Comparison of ENCODE assay signal across 8 mouse cellular contexts in genomic region chr14:25480916-25481666, GRCm38 (mm10). TPM values are rescaled to one million over a fixed set of nuclear protein-coding genes. Genes with fewer than 3 reads are reported as not detected.
DNase-seq lines count a peak whose midpoint lies in the region; ATAC-seq and TF ChIP-seq lines count a peak whose summit lies in the region.

No protein-coding gene starts in this region.

- H3K4me1 ChIP-seq in cerebellum, adult 2 months (ENCODE audit: control insufficient read depth, insufficient read depth, low read length), result peaks cover 79% of the 10 kb centered on the region
- peaks cover 57% of the 10 kb centered on the region for H3K4me1 ChIP-seq in heart, adult 2 months (ENCODE audit: control insufficient read depth, insufficient read depth, low read length)
- peaks cover 65% of the 10 kb centered on the region for H3K4me1 ChIP-seq in kidney, adult 2 months (ENCODE audit: control insufficient read depth, insufficient read depth, low read length)
- H3K4me1 ChIP-seq in lung, embryonic 16.5 days (replicated peaks; ENCODE audit: control insufficient read depth, insufficient read depth, low read length), result peaks cover 47% of the 10 kb centered on the region

- no peaks in the 10 kb centered on the region for H3K9me3 ChIP-seq in lung, embryonic 16.5 days (ENCODE audit: control insufficient read depth, low read length)

- DNase-seq in cerebellum, adult 2 months, result peak; percentile 62 to 67
- no peak for DNase-seq in cerebellum, postnatal 36 days
- DNase-seq in adrenal gland, postnatal 14 days, result peak; percentile 90
- peak; percentile 73 to 83 for DNase-seq in heart, adult 2 months
- peak; percentile 97 for DNase-seq in kidney, adult 2 months
- peak; percentile 55 to 66 for DNase-seq in spleen, postnatal 10 days (ENCODE audit: low spot score in 2 of 2)
- no peak for DNase-seq in left cerebral cortex, adult 18-20 months (ENCODE audit: low spot score in 2 of 2)

- intact Hi-C loops in heart, adult 2 months (cut with DNase I), result no loop called here

- peaks cover 2% of the 10 kb centered on the region; the same call in 1 of the 2 replicates for H3K36me3 ChIP-seq in heart, adult 2 months (ENCODE audit: control insufficient read depth, insufficient read depth, low read length)
- H3K36me3 ChIP-seq in kidney, adult 2 months (ENCODE audit: control insufficient read depth, insufficient read depth, low read length), result no peaks in the 10 kb centered on the region
- H3K36me3 ChIP-seq in lung, embryonic 16.5 days (ENCODE audit: control insufficient read depth, insufficient read depth, low read length), result no peaks in the 10 kb centered on the region

- H3K9ac ChIP-seq in heart, adult 2 months (ENCODE audit: low read depth, low read length), result peak overlapping the region; percentile 53
- peak overlapping the region; percentile 38; the same call in 1 of the 2 replicates for H3K9ac ChIP-seq in lung, embryonic 16.5 days (ENCODE audit: low read length)

- H3K27me3 ChIP-seq in cerebellum, adult 2 months (ENCODE audit: control insufficient read depth, insufficient read depth, low read length), result no peaks in the 10 kb centered on the region
- no peaks in the 10 kb centered on the region for H3K27me3 ChIP-seq in heart, adult 2 months (ENCODE audit: control insufficient read depth, insufficient read depth, low read length)
- no peaks in the 10 kb centered on the region for H3K27me3 ChIP-seq in kidney, adult 2 months (replicated peaks; ENCODE audit: control insufficient read depth, insufficient read depth, low read length)
- no peaks in the 10 kb centered on the region for H3K27me3 ChIP-seq in lung, embryonic 16.5 days (ENCODE audit: control insufficient read depth, insufficient read depth, low read depth, low read length)

- peak overlapping the region; percentile 57 for H3K27ac ChIP-seq in cerebellum, adult 2 months (ENCODE audit: insufficient read depth, low read length)
- H3K27ac ChIP-seq in heart, adult 2 months, result peak overlapping the region; percentile 90
- peak overlapping the region; percentile 88 for H3K27ac ChIP-seq in kidney, adult 2 months (ENCODE audit: insufficient read depth, low read depth, low read length)
- H3K27ac ChIP-seq in lung, embryonic 16.5 days (ENCODE audit: low read length), result peak overlapping the region; percentile 82

- peaks cover 7% of the 10 kb centered on the region for H3K79me2 ChIP-seq in heart, adult 2 months (replicated peaks; ENCODE audit: control insufficient read depth, insufficient read depth, low read length)

- H3K4me3 ChIP-seq in cerebellum, adult 2 months (replicated peaks; ENCODE audit: insufficient read depth, low read depth, low read length), result no peak overlapping the region
- H3K4me3 ChIP-seq in heart, adult 2 months, result peak overlapping the region; percentile 16; the same call in 1 of the 2 replicates
- no peak overlapping the region for H3K4me3 ChIP-seq in kidney, adult 2 months (ENCODE audit: insufficient read depth, low read depth, low read length)
- no peak overlapping the region for H3K4me3 ChIP-seq in lung, embryonic 16.5 days (ENCODE audit: low read length)

- TF ChIP-seq EP300 in heart, adult 2 months (IDR thresholded peaks at IDR 0.05; ENCODE audit: insufficient read depth, low read depth, low read length), result peak; percentile 71; the same call in 1 of the 2 replicates

- no peak for TF ChIP-seq CTCF in cerebellum, adult 2 months (IDR thresholded peaks at IDR 0.05; ENCODE audit: borderline replicate concordance, insufficient read depth, low read depth, low read length)
- TF ChIP-seq CTCF in heart, adult 2 months (IDR thresholded peaks at IDR 0.05), result no peak
- no peak for TF ChIP-seq CTCF in kidney, adult 2 months (conservative IDR thresholded peaks at IDR 0.05; ENCODE audit: insufficient read depth, insufficient read length, low read depth, low read length)

- peak; percentile 43 for ATAC-seq in lung, embryonic 16.5 days (ENCODE audit: low read depth)

- no peak for TF ChIP-seq POLR2A in cerebellum, adult 2 months (IDR thresholded peaks at IDR 0.05; ENCODE audit: borderline replicate concordance, insufficient read depth, low read length)
- TF ChIP-seq POLR2A in heart, adult 2 months (IDR thresholded peaks at IDR 0.05; ENCODE audit: insufficient read depth, low read depth, low read length), result 0 out of 2 replicates have a peak, but pooled peaks have one; percentile 31
- TF ChIP-seq POLR2A in kidney, adult 2 months (IDR thresholded peaks at IDR 0.05; ENCODE audit: low read depth, low read length), result no peak

- no peak overlapping the region for H3K4me2 ChIP-seq in lung, embryonic 16.5 days (ENCODE audit: low read depth, low read length)

- WGBS in cerebellum, adult 2 months, result 26% methylated on average over 20 of the region's 20 CpGs
- WGBS in heart, adult 2 months, result 13% methylated on average over 20 of the region's 20 CpGs
- 21% methylated on average over 20 of the region's 20 CpGs for WGBS in kidney, adult 2 months
- 28% methylated on average over 20 of the region's 20 CpGs for WGBS in lung, embryonic 16.5 days

RNA-seq across cellular contexts. Expression of gene Zmiz1, which starts 22.1 kb away (rescaled TPM):
- 63.7 and 72.5 TPM in 2 replicates for polyA plus RNA-seq in cerebellum, adult 2 months (2012; rRNA removed)
- 96.4 and 96.9 TPM in 2 replicates for total RNA-seq in adrenal gland, postnatal 14 days (2021)
- 10 to 100 TPM; 40.7 to 42.0 TPM for total RNA-seq in heart, adult 2 months (2021)
- 21.8 and 27.1 TPM in 2 replicates for polyA plus RNA-seq in heart, adult 2 months (2012; rRNA removed)
- polyA plus RNA-seq in kidney, adult 2 months (2012; rRNA removed), result 37.8 and 42.6 TPM in 2 replicates
- polyA plus RNA-seq in lung, embryonic 16.5 days (2015; fragmentation: Nextera tagmentation; extraction: Ambion mirVana), result 20.4 and 22.4 TPM in 2 replicates
- 100 to 1,000 TPM in 1 of 2 experiments, 10 to 100 TPM in 1; 89.2 to 100 TPM for total RNA-seq in left cerebral cortex, adult 18-20 months (2021)

Comparison
In these comparisons a context has a peak if more than half of its experiments do, and no peak if none do; other contexts are left out.
1. DNase-seq: peak in cerebellum, adult 2 months (2 of 2), adrenal gland, postnatal 14 days (single experiment), heart, adult 2 months (2 of 2), kidney, adult 2 months (single experiment) and spleen, postnatal 10 days (2 of 2); none in cerebellum, postnatal 36 days (0 of 2) and left cerebral cortex, adult 18-20 months (0 of 2).
2. Peak in every context shown above with its lines, with median percentiles within 50 percentile points of each other: H3K27ac ChIP-seq.